Mouse (Mus musculus) bone marrow, adult 2 months (tissue): ENCODE data around the gene Igf2bp3. TPM values are rescaled to one million over a fixed set of nuclear protein-coding genes. Genes with fewer than 3 reads are reported as not detected.
A peak's percentile ranks its signal among the peaks of the same experiment; 100 is the strongest.

Source experiments
- H3K27ac ChIP-seq: fragments of 200-500 bp; 2 replicates; pipeline ENCODE4 v1.5.1; 2012; ENCODE audit warnings: low read depth, mild to moderate bottlenecking, control low read depth, inconsistent platforms, low read length; ENCODE audit not compliant: control insufficient read depth, poor library complexity, insufficient read depth
- H3K4me1 ChIP-seq: fragments of 200-500 bp; 2 replicates; pipeline ENCODE4 v1.6.1; 2011; ENCODE audit warnings: low read length; ENCODE audit not compliant: control insufficient read depth, insufficient read depth
- H3K4me3 ChIP-seq: fragments of 200-500 bp; replicated peaks from 2 replicates; pipeline ENCODE3; 2011; ENCODE audit warnings: mild to moderate bottlenecking, low read depth, low read length, control low read depth; ENCODE audit not compliant: control insufficient read depth
- CTCF ChIP-seq: fragments of 200-500 bp; IDR thresholded peaks from 2 replicates; pipeline ENCODE4 v1.5.1; 2011; ENCODE audit warnings: low read length, control low read depth; ENCODE audit not compliant: control insufficient read depth, insufficient read depth
- POLR2A ChIP-seq: fragments of 200-500 bp; IDR thresholded peaks from 2 replicates; pipeline ENCODE4 v1.6.1; 2011; ENCODE audit warnings: low read depth, mild to moderate bottlenecking, control low read depth, low read length, borderline replicate concordance; ENCODE audit not compliant: control insufficient read depth
- WGBS: fragments of 180-500 bp; shearing (Covaris S2); methylation state at CpG from one replicate; pipeline ENCODE4 v1.1.7; 2018; 5-methylcytosine and 5-hydroxymethylcytosine counted together
- polyA plus RNA-seq: library from polyadenylated mRNA; stranded (reverse); fragments of >200 nt; gene quantifications from 2 replicates; pipeline ENCODE4 v1.2.4, GENCODE M21; 2011; ENCODE audit warnings: low replicate concordance; ENCODE audit not compliant: missing spikeins, insufficient read depth, insufficient read length

Igf2bp3 gene
- polyA plus RNA-seq, 1 experiment: 2.7 TPM

- Histone ChIP-seq H3K4me1 (no peaks in the 10 kb centered on the region), H3K4me3 (no peak overlapping the region), H3K27ac (no peak overlapping the region)
- TF ChIP-seq POLR2A (no peak), CTCF (no peak)
- WGBS: 68% methylated on average over 11 of the region's 11 CpGs
Measured at GRCm38 (mm10) chr6:49224923-49225727, 10.4 kb upstream of the Igf2bp3 start.

GRCm38 (mm10) chr6:49221906-49222305, 7.1 kb upstream of the Igf2bp3 start:
- WGBS: 29% methylated on average over 7 of the region's 7 CpGs
- Histone ChIP-seq H3K27ac (no peak overlapping the region), H3K4me1 (no peaks in the 10 kb centered on the region), H3K4me3 (no peak overlapping the region)
- TF ChIP-seq CTCF (no peak), POLR2A (no peak)

DNA sequence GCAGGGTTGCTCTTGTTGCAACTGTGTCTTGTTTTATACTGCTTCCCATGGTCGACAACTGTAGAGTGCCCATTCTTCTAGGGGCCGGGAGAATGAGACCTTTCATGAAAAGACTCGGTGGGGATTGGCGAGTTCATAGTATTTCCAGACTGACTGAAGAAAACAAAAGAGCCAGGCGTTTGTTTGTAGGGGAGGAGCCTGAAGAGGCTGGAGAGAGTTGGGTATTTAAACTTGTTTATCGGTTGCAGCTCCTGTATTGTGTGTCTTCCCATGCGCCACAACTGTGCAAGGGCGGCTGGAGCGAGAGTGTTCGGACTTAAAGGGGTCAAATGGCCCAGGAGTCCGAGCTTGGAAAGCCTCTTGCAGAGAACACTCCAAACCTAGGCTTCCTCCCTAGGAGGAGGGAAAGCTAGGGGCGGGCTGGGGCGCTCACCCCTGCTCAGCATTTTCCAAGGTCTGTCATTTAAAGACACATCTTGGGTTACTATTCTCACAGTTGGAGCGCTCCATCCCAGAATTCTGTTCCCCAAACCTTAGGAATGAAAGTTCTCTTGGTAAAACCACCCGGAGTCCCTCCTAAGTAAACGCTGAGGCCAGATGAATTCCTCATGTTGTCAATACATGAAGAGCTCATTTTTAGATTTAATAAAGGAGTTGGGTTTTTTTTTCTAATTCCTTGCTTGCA, 5.3 kb upstream of the Igf2bp3 start:
- no peaks in the 10 kb centered on the region for H3K4me1 ChIP-seq
- TF ChIP-seq CTCF: no peak
- no peak for TF ChIP-seq POLR2A
- 24% methylated on average over 16 of the region's 16 CpGs for WGBS
- no peak overlapping the region for H3K4me3 ChIP-seq
- no peak overlapping the region for H3K27ac ChIP-seq

- Histone ChIP-seq H3K27ac (no peak overlapping the region), H3K4me1 (no peaks in the 10 kb centered on the region), H3K4me3 (no peak overlapping the region)
- 35% methylated on average over 4 of the region's 4 CpGs for WGBS
- TF ChIP-seq POLR2A (no peak), CTCF (no peak)
Measured at GRCm38 (mm10) chr6:49219001-49219560, 4.3 kb upstream of the Igf2bp3 start.

GRCm38 (mm10) chr6:49218275-49218802, 3.6 kb upstream of the Igf2bp3 start:
- WGBS: under 1% methylated on average over 31 of the region's 31 CpGs
- Histone ChIP-seq H3K4me3 (peak overlapping the region; percentile 61), H3K27ac (no peak overlapping the region), H3K4me1 (no peaks in the 10 kb centered on the region)
- TF ChIP-seq POLR2A: no peak

GRCm38 (mm10) chr6:49217581-49218274, 3.0 kb upstream of the Igf2bp3 start:
- Histone ChIP-seq H3K4me3 (peak overlapping the region; percentile 61), H3K4me1 (no peaks in the 10 kb centered on the region), H3K27ac (peak overlapping the region; percentile 26; the same call in 1 of the 2 replicates)
- TF ChIP-seq POLR2A: no peak
- no peak for TF ChIP-seq CTCF
- WGBS: 1% methylated on average over 56 of the region's 56 CpGs

DNA sequence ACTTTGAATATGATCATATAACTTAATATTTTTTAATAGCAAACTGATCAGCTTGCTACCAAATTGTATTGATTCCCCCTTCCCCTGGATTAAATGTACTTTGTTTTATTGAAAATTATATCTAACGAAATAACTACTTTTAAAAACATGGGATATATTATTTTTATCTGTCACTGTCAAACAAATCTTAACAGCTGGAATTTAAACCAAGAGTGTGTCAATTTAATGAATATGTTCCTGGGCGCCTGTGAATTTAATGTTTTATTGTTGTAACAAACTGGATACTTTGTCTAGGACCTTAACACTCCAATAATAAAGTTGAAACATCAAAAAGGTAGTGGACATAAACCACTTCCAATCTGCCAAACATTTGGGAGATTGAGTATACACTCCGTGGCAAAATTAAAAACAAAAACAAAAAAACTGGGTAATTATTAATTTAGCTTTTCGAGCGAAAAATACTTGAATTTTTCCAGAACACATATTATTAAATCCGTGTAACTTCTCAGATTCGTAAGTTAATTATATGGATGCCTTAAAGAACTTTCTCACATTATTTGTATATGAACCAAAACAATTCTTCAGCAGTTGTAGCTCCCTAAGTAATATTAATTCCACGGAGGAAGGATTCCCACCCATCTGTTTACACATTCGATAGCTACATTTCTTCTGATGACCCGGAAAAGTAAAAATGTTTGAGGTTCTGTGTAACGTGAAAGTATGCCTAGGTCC, 2.2 kb upstream of the Igf2bp3 start:
- no peaks in the 10 kb centered on the region for H3K4me1 ChIP-seq
- TF ChIP-seq CTCF (no peak), POLR2A (no peak)
- H3K4me3 ChIP-seq: peak overlapping the region; percentile 61
- H3K27ac ChIP-seq: peak overlapping the region; percentile 26; the same call in 1 of the 2 replicates
- WGBS: 19% methylated on average over 11 of the region's 11 CpGs
